Mouse (Mus musculus): Measurements from ENCODE around the gene Nav2.

DNA sequence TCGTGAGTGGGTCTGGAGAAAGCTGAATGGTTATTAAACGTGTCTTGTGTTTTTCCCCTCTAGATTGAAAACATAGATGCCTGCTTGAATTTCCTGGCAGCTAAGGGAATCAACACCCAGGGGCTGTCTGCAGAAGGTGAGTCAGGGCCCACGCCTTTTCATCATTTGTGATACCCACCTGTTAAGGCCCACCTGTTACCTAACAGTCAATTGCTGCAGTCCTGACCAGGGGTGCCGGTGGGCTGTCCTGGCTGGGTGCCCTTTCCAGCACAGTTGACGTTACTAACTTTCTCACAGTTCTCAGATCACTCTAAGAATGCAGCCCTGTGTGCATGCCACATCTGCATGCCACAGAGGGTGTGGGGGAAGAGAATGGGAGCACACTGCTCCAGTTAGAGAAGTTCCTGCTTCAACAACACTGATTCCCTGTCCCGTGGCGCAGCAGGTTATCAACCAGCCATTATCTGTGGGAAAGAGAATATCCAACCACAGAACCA is 489.6 kb downstream of the Nav2 start:
- TF ChIP-seq CTCF (IDR thresholded peaks at IDR 0.05) (no peak), EP300 (IDR thresholded peaks at IDR 0.05) (no peak)

Data from lung, postnatal 0 days (tissue).